In genomic region chr3:151879981-151880380, GRCm38 (mm10) we compare ENCODE assay signal across 23 mouse cellular contexts. TPM values are rescaled to one million over a fixed set of nuclear protein-coding genes. Genes with fewer than 3 reads are reported as not detected.
DNase-seq lines count a peak whose midpoint lies in the region; ATAC-seq and TF ChIP-seq lines count a peak whose summit lies in the region.
"Had no signal": no experiment of that assay in that cellular context is flagged by ENCODE, and none has a peak within 500 bp of the region (broad histone marks: within the 10 kb centered on the region; RNA-seq: fewer than 3 reads in every experiment).

No protein-coding gene starts in this region.

- dilution Hi-C loops in CH12.LX (cut with MboI; ENCODE audit: extremely low pct_ligation_motif_present, extremely low pct_unique_long_range_greater_than_20kb, low sequenced_read_pairs) = no loop called here

- H3K27ac ChIP-seq in kidney, embryonic 15.5 days = no peak overlapping the region
- no peak overlapping the region for H3K27ac ChIP-seq in kidney, postnatal 0 days
- no peak overlapping the region for H3K27ac ChIP-seq in CH12.LX (ENCODE audit: insufficient read depth, low read depth)
- H3K27ac ChIP-seq in midbrain, embryonic 11.5 days (ENCODE audit: low read depth, low read length) = no peak overlapping the region
- H3K27ac ChIP-seq: embryonic facial prominence, embryonic 10.5 days; forebrain, embryonic 13.5 days; heart, embryonic 15.5 days; hindbrain, embryonic 12.5 days had no signal

- no peaks in the 10 kb centered on the region for H3K36me3 ChIP-seq in kidney, embryonic 15.5 days
- no peaks in the 10 kb centered on the region for H3K36me3 ChIP-seq in kidney, postnatal 0 days (ENCODE audit: insufficient read depth, low read length)
- no peaks in the 10 kb centered on the region for H3K36me3 ChIP-seq in CH12.LX (replicated peaks in 1 of 2; ENCODE audit: control insufficient read depth in 1 of 2, insufficient read depth in 1 of 2, low read length in 1 of 2)
- no peaks in the 10 kb centered on the region for H3K36me3 ChIP-seq in midbrain, embryonic 11.5 days (ENCODE audit: control insufficient read depth, insufficient read depth, low read length)
- H3K36me3 ChIP-seq: embryonic facial prominence, embryonic 10.5 days; heart, embryonic 15.5 days; hindbrain, embryonic 12.5 days had no signal

- DNase-seq in kidney, adult 11 months = peak; percentile 61
- DNase-seq in kidney, postnatal 0 days (ENCODE audit: low spot score) = no peak
- no peak for DNase-seq in kidney, adult 18-20 months
- DNase-seq in 3T3-L1 (ENCODE audit: low read depth, low spot score) (peak; percentile 63), CH12.LX (ENCODE audit: extremely low read depth) (no peak)
- DNase-seq in midbrain, embryonic 11.5 days (ENCODE audit: low spot score, missing footprints) = no peak
- DNase-seq in cerebellum, postnatal 14 days = no peak
- DNase-seq: adrenal gland, adult 2 months; adrenal gland, postnatal 25 days; B cell, adult 2 months; cerebellum, adult 18-20 months; cerebellum, adult 9-11 months; forebrain, postnatal 0 days; gastrocnemius, postnatal 36 days had no signal

- 68% methylated on average over 2 of the region's 2 CpGs for WGBS in kidney, embryonic 15.5 days
- WGBS in kidney, postnatal 0 days = 77% methylated on average over 2 of the region's 2 CpGs
- 72% methylated on average over 2 of the region's 2 CpGs for WGBS in midbrain, embryonic 11.5 days

- no peak overlapping the region for H3K9ac ChIP-seq in kidney, embryonic 15.5 days
- H3K9ac ChIP-seq in kidney, postnatal 0 days (ENCODE audit: low read depth, low read length) = no peak overlapping the region
- no peak overlapping the region for H3K9ac ChIP-seq in CH12.LX (ENCODE audit: insufficient read depth, low read depth)
- no peak overlapping the region for H3K9ac ChIP-seq in midbrain, embryonic 11.5 days (ENCODE audit: low read length)
- H3K9ac ChIP-seq: forebrain, embryonic 13.5 days; forebrain, postnatal 0 days; heart, embryonic 15.5 days; hindbrain, embryonic 12.5 days had no signal

- no peak overlapping the region for H3K4me2 ChIP-seq in kidney, embryonic 15.5 days
- H3K4me2 ChIP-seq in kidney, postnatal 0 days (ENCODE audit: low read length) = no peak overlapping the region
- H3K4me2 ChIP-seq in CH12.LX (ENCODE audit: insufficient read depth, low read depth, poor library complexity, severe bottlenecking) = no peak overlapping the region
- no peak overlapping the region for H3K4me2 ChIP-seq in midbrain, embryonic 11.5 days
- H3K4me2 ChIP-seq: forebrain, embryonic 13.5 days; heart, embryonic 11.5 days; heart, embryonic 15.5 days; hindbrain, embryonic 12.5 days had no signal

- TF ChIP-seq RAD21 in CH12.LX (IDR thresholded peaks at IDR 0.05; ENCODE audit: low read depth, low read length) = peak; percentile 18

- H3K4me3 ChIP-seq in kidney, embryonic 15.5 days (replicated peaks) = no peak overlapping the region
- no peak overlapping the region for H3K4me3 ChIP-seq in kidney, postnatal 0 days (replicated peaks; ENCODE audit: low read depth, low read length)
- H3K4me3 ChIP-seq in CH12.LX (replicated peaks in 1 of 3; ENCODE audit: low read depth in 2 of 3, low read length in 2 of 3, poor library complexity in 1 of 3) = no peak overlapping the region
- no peak overlapping the region for H3K4me3 ChIP-seq in midbrain, embryonic 11.5 days (ENCODE audit: low read depth, low read length)
- H3K4me3 ChIP-seq: embryonic facial prominence, embryonic 10.5 days; forebrain, embryonic 13.5 days; heart, embryonic 15.5 days; hindbrain, embryonic 12.5 days had no signal

- H3K4me1 ChIP-seq in kidney, embryonic 15.5 days = no peaks in the 10 kb centered on the region
- H3K4me1 ChIP-seq in kidney, postnatal 0 days (replicated peaks; ENCODE audit: insufficient read depth, low read length) = no peaks in the 10 kb centered on the region
- no peaks in the 10 kb centered on the region for H3K4me1 ChIP-seq in CH12.LX (ENCODE audit: control insufficient read depth in 1 of 2, insufficient read depth in 2 of 2)
- H3K4me1 ChIP-seq in midbrain, embryonic 11.5 days (ENCODE audit: control insufficient read depth, insufficient read depth, low read length) = no peaks in the 10 kb centered on the region
- H3K4me1 ChIP-seq: forebrain, embryonic 13.5 days; heart, embryonic 15.5 days; hindbrain, embryonic 12.5 days had no signal

- H3K9me3 ChIP-seq in kidney, embryonic 15.5 days (replicated peaks) = no peaks in the 10 kb centered on the region
- no peaks in the 10 kb centered on the region for H3K9me3 ChIP-seq in kidney, postnatal 0 days (replicated peaks; ENCODE audit: low read length)
- H3K9me3 ChIP-seq in CH12.LX (replicated peaks; ENCODE audit: low read length) = no peaks in the 10 kb centered on the region
- no peaks in the 10 kb centered on the region for H3K9me3 ChIP-seq in midbrain, embryonic 11.5 days (ENCODE audit: control insufficient read depth, low read length)
- H3K9me3 ChIP-seq: embryonic facial prominence, embryonic 10.5 days; forebrain, embryonic 13.5 days; heart, embryonic 15.5 days; hindbrain, embryonic 12.5 days had no signal

- no peaks in the 10 kb centered on the region for H3K79me2 ChIP-seq in CH12.LX (replicated peaks; ENCODE audit: control insufficient read depth, extremely low read depth, insufficient read depth, poor library complexity, severe bottlenecking)

- TF ChIP-seq CTCF in kidney, postnatal 0 days (IDR thresholded peaks at IDR 0.05; ENCODE audit: low read depth) = peak; percentile 20; the same call in 1 of the 2 replicates
- TF ChIP-seq CTCF in CH12.LX (conservative IDR thresholded peaks at IDR 0.05 in 1 of 2, IDR thresholded peaks at IDR 0.05 in 1 of 2; ENCODE audit: low read depth in 2 of 2, low read length in 2 of 2) = peak in 1 of 2 experiments; percentile 48; a peak in 2 of 4 replicates

- no peak for TF ChIP-seq EP300 in CH12.LX (IDR thresholded peaks at IDR 0.05; ENCODE audit: low read length)

- in situ Hi-C loops in CH12.LX (cut with MboI; ENCODE audit: low pct_ligation_motif_present, low pct_unique_long_range_greater_than_20kb, low sequenced_read_pairs) = no loop called here

- TF ChIP-seq POLR2A in CH12.LX (IDR thresholded peaks at IDR 0.05; ENCODE audit: low read depth, low read length) = no peak

- H3K27me3 ChIP-seq in kidney, embryonic 15.5 days = no peaks in the 10 kb centered on the region
- H3K27me3 ChIP-seq in kidney, postnatal 0 days (ENCODE audit: insufficient read depth, low read length) = no peaks in the 10 kb centered on the region
- no peaks in the 10 kb centered on the region for H3K27me3 ChIP-seq in CH12.LX (replicated peaks)
- H3K27me3 ChIP-seq in midbrain, embryonic 11.5 days (ENCODE audit: control insufficient read depth, insufficient read depth, low read length) = no peaks in the 10 kb centered on the region
- H3K27me3 ChIP-seq: forebrain, embryonic 13.5 days; heart, embryonic 15.5 days; hindbrain, embryonic 12.5 days had no signal

- ATAC-seq in kidney, embryonic 15.5 days (replicated peaks; ENCODE audit: low FRiP score) = no peak
- no peak for ATAC-seq in kidney, postnatal 0 days (replicated peaks; ENCODE audit: low FRiP score, low read depth)
- no peak for ATAC-seq in midbrain, embryonic 11.5 days (ENCODE audit: low FRiP score)
- ATAC-seq: CD4-positive, CD25-positive, alpha-beta regulatory T cell, adult 4 months; forebrain, embryonic 13.5 days; forebrain, postnatal 0 days; hindbrain, embryonic 16.5 days had no signal

TF ChIP-seq in CH12.LX, 34 proteins besides CTCF, POLR2A, EP300 and RAD21:
- TF ChIP-seq HCFC1 (IDR thresholded peaks at IDR 0.05; ENCODE audit: low read depth, low read length) (no peak), TBP (conservative IDR thresholded peaks at IDR 0.05; ENCODE audit: low read depth, low read length) (no peak), MAZ (IDR thresholded peaks at IDR 0.05; ENCODE audit: low read depth, low read length) (no peak), MEF2A (IDR thresholded peaks at IDR 0.05; ENCODE audit: borderline replicate concordance, low read depth, low read length) (no peak), ZC3H11A (IDR thresholded peaks at IDR 0.05; ENCODE audit: low read depth, low read length) (no peak), SMC3 (IDR thresholded peaks at IDR 0.05; ENCODE audit: low read depth, low read length) (peak; percentile 37), RCOR1 (conservative IDR thresholded peaks at IDR 0.05; ENCODE audit: low read depth, low read length) (no peak)

RNA-seq across cellular contexts. Expression of gene Ptgfr, which starts 42.6 kb away (rescaled TPM):
- polyA plus RNA-seq in kidney, embryonic 15.5 days (2015; fragmentation: Nextera tagmentation; extraction: Ambion mirVana) = 4.1 and 4.3 TPM in 2 replicates
- polyA plus RNA-seq in kidney, postnatal 0 days (2015; fragmentation: Nextera tagmentation; extraction: Ambion mirVana) = 2.8 and 4.0 TPM in 2 replicates
- total RNA-seq in CH12.LX (2012; rRNA removed) (not detected in 2 replicates), CH12.LX (2014; rRNA removed) (not detected in 2 replicates)
- not detected in 2 replicates for polyA plus RNA-seq in CH12.LX (2012; ENCODE audit: insufficient read length, low read depth)
- 0.62 and 1.1 TPM in 2 replicates for polyA plus RNA-seq in midbrain, embryonic 11.5 days (2014; fragmentation: Nextera tagmentation; extraction: Ambion mirVana)
- total RNA-seq: adrenal gland, postnatal 25 days; MEL had no signal
- polyA plus RNA-seq: CD4-positive, CD25-positive, alpha-beta regulatory T cell, adult 4 months had no signal

Comparison
In these comparisons a context has a peak if more than half of its experiments do, and no peak if none do; other contexts are left out.
1. DNase-seq: peak in kidney, adult 11 months (single experiment) and 3T3-L1 (single experiment); none in kidney, postnatal 0 days (single experiment), kidney, adult 18-20 months (single experiment), CH12.LX (single experiment), midbrain, embryonic 11.5 days (single experiment) and cerebellum, postnatal 14 days (0 of 2).